Mouse (Mus musculus): ENCODE data around the gene Cenpb. TPM values are rescaled to one million over a fixed set of nuclear protein-coding genes. Genes with fewer than 3 reads are reported as not detected.

Cenpb gene
- polyA plus RNA-seq, 1 experiment from 2014 or later = 16.2 TPM

GRCm38 (mm10) chr2:131132111-131132888 is 47.6 kb downstream of the Cenpb start:
- Histone ChIP-seq H3K4me2 (replicated peaks) (no peak overlapping the region), H3K9ac (replicated peaks) (no peak overlapping the region), H3K4me1 (peaks cover 7% of the 10 kb centered on the region), H3K27ac (replicated peaks) (no peak overlapping the region), H3K27me3 (peaks cover 7% of the 10 kb centered on the region), H3K4me3 (no peak overlapping the region), H3K36me3 (no peaks in the 10 kb centered on the region), H3K9me3 (no peaks in the 10 kb centered on the region)
- 84% methylated on average over 10 of the region's 10 CpGs for WGBS
- ATAC-seq (ENCODE audit: low FRiP score, low read depth) = no peak

DNA sequence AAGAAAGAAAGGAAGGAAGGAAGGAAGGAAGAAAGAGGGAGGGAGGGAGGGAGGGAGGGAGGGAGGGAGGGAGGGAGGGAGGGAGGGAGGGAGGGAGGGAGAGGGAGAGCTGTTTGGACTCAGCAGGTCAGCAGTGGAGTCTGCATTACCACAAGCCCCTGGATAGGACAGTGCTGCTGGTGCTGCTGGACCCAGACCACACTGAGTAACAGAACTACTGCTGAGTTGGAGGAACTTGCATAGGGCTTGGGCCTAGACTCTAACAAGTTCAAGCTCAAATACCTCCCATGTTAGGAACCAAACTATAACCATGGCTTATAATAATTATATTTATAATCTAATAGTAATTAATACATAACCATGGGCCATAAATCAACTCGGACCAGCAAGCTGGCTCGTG is 49.0 kb downstream of the Cenpb start:
- Histone ChIP-seq H3K9me3 (no peaks in the 10 kb centered on the region), H3K36me3 (no peaks in the 10 kb centered on the region), H3K27me3 (peaks cover 16% of the 10 kb centered on the region), H3K4me2 (replicated peaks) (no peak overlapping the region), H3K9ac (replicated peaks) (no peak overlapping the region), H3K4me3 (no peak overlapping the region), H3K4me1 (peaks cover 18% of the 10 kb centered on the region), H3K27ac (replicated peaks) (no peak overlapping the region)
- ATAC-seq (ENCODE audit: low FRiP score, low read depth) = no peak
- WGBS = 95% methylated on average over 2 of the region's 2 CpGs

DNA sequence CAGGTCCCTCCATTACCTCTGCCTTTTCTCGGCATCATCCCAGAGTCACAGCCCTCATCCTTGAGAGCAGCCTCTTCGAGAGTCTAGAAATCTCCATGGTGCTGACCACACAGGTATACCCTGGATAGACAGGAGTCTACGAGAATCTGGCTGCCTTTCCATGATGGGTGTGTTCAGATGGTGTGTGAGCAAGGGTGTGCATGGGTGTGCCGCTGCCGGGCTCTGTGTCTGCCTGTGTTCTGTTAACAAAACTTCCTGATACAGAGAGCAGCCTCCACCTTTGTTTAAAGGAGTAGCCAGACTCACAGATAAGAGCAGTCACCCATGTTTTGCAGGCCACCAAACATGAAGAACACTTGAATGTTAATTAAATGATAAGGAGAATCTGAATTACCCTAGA is 50.0 kb downstream of the Cenpb start:
- peaks cover 18% of the 10 kb centered on the region for H3K4me1 ChIP-seq

DNA sequence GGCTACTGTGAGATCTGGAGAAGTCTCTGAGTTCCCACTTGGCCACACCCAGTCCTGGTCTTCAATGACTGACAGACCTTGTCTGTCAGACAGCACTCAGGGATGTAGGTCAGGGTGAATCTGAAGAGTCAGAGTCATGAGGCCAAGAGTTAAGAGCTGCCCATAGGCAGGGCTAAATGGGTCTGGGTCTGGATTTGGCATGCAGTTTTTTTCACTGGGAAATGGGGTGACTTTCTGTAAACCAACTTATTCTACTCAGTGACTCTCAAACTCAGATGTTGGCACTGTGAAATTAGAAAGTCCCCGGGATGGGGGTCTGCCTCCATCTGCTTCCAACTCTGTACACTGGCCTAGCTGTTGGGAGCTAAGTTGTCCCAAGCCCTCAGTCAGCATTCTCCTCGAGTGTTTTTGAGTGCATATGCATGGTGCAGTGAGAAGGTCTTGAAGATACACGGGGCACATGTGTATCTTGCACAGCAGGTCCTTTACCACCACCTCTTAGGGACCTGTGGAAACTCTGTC is 51.2 kb downstream of the Cenpb start:
- WGBS = 80% methylated on average over 3 of the region's 3 CpGs
- no peak for ATAC-seq (ENCODE audit: low FRiP score, low read depth)

More for the DNA sequence above, 50.0 kb downstream of the Cenpb start:
- no peak for ATAC-seq (ENCODE audit: low FRiP score, low read depth)
- Histone ChIP-seq H3K4me3 (no peak overlapping the region), H3K36me3 (no peaks in the 10 kb centered on the region), H3K9ac (replicated peaks) (no peak overlapping the region), H3K27ac (replicated peaks) (no peak overlapping the region), H3K27me3 (peaks cover 23% of the 10 kb centered on the region), H3K9me3 (no peaks in the 10 kb centered on the region), H3K4me2 (replicated peaks) (no peak overlapping the region)
- 84% methylated on average over 5 of the region's 5 CpGs for WGBS

DNA sequence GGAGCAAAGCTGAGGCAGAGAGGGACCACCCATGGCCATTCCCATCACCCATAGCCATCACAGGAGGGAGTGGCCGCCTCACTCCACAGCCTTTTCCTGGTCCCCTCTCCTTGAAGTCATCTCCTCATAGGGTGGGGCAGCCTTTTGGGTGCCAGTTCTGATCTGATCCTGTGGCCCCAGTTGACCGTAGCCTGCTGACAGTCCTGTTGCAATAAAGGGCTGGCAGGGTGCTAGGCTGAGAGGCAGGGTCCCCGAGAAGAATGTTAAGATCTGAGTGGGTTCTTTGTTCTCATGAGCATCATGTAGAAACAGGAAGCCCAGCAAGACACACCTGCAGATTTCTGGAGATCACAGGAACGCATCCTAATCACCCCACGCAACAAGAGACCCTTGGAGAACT is 51.7 kb downstream of the Cenpb start:
- 87% methylated on average over 5 of the region's 5 CpGs for WGBS
- Histone ChIP-seq H3K9ac (replicated peaks) (no peak overlapping the region), H3K4me2 (replicated peaks) (peak overlapping the region; percentile 76), H3K27me3 (peaks cover 26% of the 10 kb centered on the region), H3K4me1 (peaks cover 18% of the 10 kb centered on the region), H3K4me3 (0 out of 2 replicates have a peak overlapping the region, but pooled peaks have one; percentile 42), H3K9me3 (no peaks in the 10 kb centered on the region), H3K36me3 (no peaks in the 10 kb centered on the region), H3K27ac (replicated peaks) (no peak overlapping the region)
- no peak for ATAC-seq (ENCODE audit: low FRiP score, low read depth)

More for the DNA sequence above, 51.2 kb downstream of the Cenpb start:
- Histone ChIP-seq H3K9me3 (no peaks in the 10 kb centered on the region), H3K27ac (replicated peaks) (no peak overlapping the region), H3K4me3 (no peak overlapping the region), H3K4me2 (replicated peaks) (no peak overlapping the region), H3K36me3 (no peaks in the 10 kb centered on the region), H3K27me3 (peaks cover 26% of the 10 kb centered on the region), H3K9ac (replicated peaks) (no peak overlapping the region), H3K4me1 (peaks cover 18% of the 10 kb centered on the region)

GRCm38 (mm10) chr2:131127161-131127730 is 52.6 kb downstream of the Cenpb start, which contains the start of gene Hspa12b:
Hspa12b (plus strand) TSS chr2:131127280.
- Histone ChIP-seq H3K36me3 (no peaks in the 10 kb centered on the region), H3K4me3 (peak within 1 kb of the TSS; percentile 42), H3K9me3 (no peaks in the 10 kb centered on the region), H3K4me2 (replicated peaks) (peak within 1 kb of the TSS; percentile 76), H3K27me3 (peaks cover 26% of the 10 kb centered on the region), H3K9ac (replicated peaks) (peak within 1 kb of the TSS; percentile 66), H3K27ac (replicated peaks) (no peak within 1 kb of the TSS), H3K4me1 (peaks cover 18% of the 10 kb centered on the region)
- WGBS = under 1% methylated on average over 28 of the region's 28 CpGs
- ATAC-seq (ENCODE audit: low FRiP score, low read depth) = peak; percentile 92

DNA sequence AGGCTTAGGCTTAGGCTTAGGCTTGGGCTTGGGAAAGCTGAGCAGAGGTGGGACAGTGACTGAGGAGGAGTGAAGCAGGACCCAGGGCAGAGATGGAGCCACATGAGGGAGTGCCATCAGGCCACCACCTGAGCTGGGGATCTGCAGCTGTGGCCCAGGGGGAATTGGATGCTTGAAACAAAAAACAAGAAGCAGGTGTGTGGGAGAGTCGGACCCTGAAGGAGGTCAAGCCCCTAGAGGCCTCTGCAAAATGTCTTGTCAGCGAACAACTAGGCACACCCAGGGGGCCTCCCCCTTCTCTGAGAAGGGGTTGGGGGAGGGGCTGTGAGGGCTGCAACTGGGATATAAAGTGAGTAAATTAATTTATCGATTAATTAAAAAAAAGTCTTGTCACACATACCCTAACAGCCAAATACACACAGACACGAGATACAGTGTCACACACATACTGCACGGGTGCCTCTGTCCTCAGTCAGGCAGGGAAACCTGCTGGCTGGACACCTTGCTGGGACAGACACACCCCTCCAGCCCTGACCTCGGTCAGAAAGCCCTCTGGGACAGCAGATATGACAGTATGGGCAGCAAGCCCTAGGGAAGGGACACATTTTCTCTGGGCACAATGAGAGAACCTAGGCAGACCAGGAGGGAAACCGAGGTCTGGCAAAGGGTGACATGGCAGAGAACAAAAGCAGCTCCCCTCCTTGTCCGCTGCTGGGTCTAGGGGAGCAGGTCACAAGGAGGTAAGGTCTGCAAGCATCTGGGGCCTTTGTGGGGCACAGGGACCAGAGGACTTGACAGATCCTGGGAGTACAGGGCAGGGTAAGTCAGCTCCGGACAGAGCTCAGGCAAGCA is 53.7 kb downstream of the Cenpb start:
- H3K9me3 ChIP-seq = no peaks in the 10 kb centered on the region
- H3K9ac ChIP-seq (replicated peaks) = no peak overlapping the region
- no peak overlapping the region for H3K4me3 ChIP-seq
- no peaks in the 10 kb centered on the region for H3K36me3 ChIP-seq
- H3K27ac ChIP-seq (replicated peaks) = no peak overlapping the region
- peak; percentile 21; the same call in 1 of the 2 replicates for ATAC-seq (ENCODE audit: low FRiP score, low read depth)
- H3K4me1 ChIP-seq = peaks cover 18% of the 10 kb centered on the region
- WGBS = 44% methylated on average over 9 of the region's 9 CpGs
- no peak overlapping the region; the same call in 1 of the 2 replicates for H3K4me2 ChIP-seq (replicated peaks)
- peaks cover 26% of the 10 kb centered on the region for H3K27me3 ChIP-seq

Other genes with a start within 250 kb of the Cenpb start
- gene Gfra4, start 137.0 kb downstream of the Cenpb start, polyA plus RNA-seq (2016; fragmentation: Nextera tagmentation; extraction: Ambion mirVana) = 5.9 and 6.8 TPM in 2 replicates
- 2.0 and 2.1 TPM in 2 replicates for gene Adam33, start 116.3 kb downstream of the Cenpb start, polyA plus RNA-seq (2016; fragmentation: Nextera tagmentation; extraction: Ambion mirVana)
- 0.13 and 0.27 TPM in 2 replicates for gene Siglec1, start 93.3 kb downstream of the Cenpb start, polyA plus RNA-seq (2016; fragmentation: Nextera tagmentation; extraction: Ambion mirVana)
- 6.4 and 7.6 TPM in 2 replicates for gene Hspa12b, start 52.8 kb downstream of the Cenpb start, polyA plus RNA-seq (2016; fragmentation: Nextera tagmentation; extraction: Ambion mirVana)
- not detected in 2 replicates for gene Gm11037, start 46.6 kb downstream of the Cenpb start, polyA plus RNA-seq (2016; fragmentation: Nextera tagmentation; extraction: Ambion mirVana)
- 92.2 and 98.3 TPM in 2 replicates for gene 1700037H04Rik, start 20.0 kb downstream of the Cenpb start, polyA plus RNA-seq (2016; fragmentation: Nextera tagmentation; extraction: Ambion mirVana)
- 107 and 111 TPM in 2 replicates for gene Cdc25b, start 6.9 kb upstream of the Cenpb start, polyA plus RNA-seq (2016; fragmentation: Nextera tagmentation; extraction: Ambion mirVana)
- 9.0 and 9.7 TPM in 2 replicates for gene Spef1, start 7.2 kb upstream of the Cenpb start, polyA plus RNA-seq (2016; fragmentation: Nextera tagmentation; extraction: Ambion mirVana)
- 25.6 and 28.7 TPM in 2 replicates for gene Ap5s1, start 27.0 kb upstream of the Cenpb start, polyA plus RNA-seq (2016; fragmentation: Nextera tagmentation; extraction: Ambion mirVana)
- gene Mavs, start 54.0 kb upstream of the Cenpb start, polyA plus RNA-seq (2016; fragmentation: Nextera tagmentation; extraction: Ambion mirVana) = 12.3 and 13.8 TPM in 2 replicates
- gene Pank2, start 82.4 kb upstream of the Cenpb start, polyA plus RNA-seq (2016; fragmentation: Nextera tagmentation; extraction: Ambion mirVana) = 61.9 and 72.8 TPM in 2 replicates
- 17.0 and 18.0 TPM in 2 replicates for gene Rnf24, start 172.8 kb upstream of the Cenpb start, polyA plus RNA-seq (2016; fragmentation: Nextera tagmentation; extraction: Ambion mirVana)